Mouse (Mus musculus) liver, embryonic 11.5 days (tissue): Measurements from ENCODE around the gene Rbfox2. TPM values are rescaled to one million over a fixed set of nuclear protein-coding genes. Genes with fewer than 3 reads are reported as not detected.

Experiments
- ATAC-seq: fragments of 200-750 bp; cut with Nextera tagmentation; replicated peaks from 2 replicates; pipeline ENCODE4 v1.8.0; 2017; ENCODE audit warnings: moderate number of reproducible peaks, mild to moderate bottlenecking, moderate TSS enrichment, moderate library complexity; ENCODE audit not compliant: low FRiP score
- DNase-seq: peaks from one replicate; pipeline ENCODE4 v3.0.0-alpha.2; 2017; ENCODE audit warnings: low spot score
- H3K27ac ChIP-seq: fragments of 300-500 bp; sonication (generic); 2 replicates; pipeline ENCODE4 v1.5.1; 2014; ENCODE audit warnings: mild to moderate bottlenecking, low read depth, low read length, control low read depth
- H3K27me3 ChIP-seq: fragments of 300-500 bp; sonication (generic); replicated peaks from 2 replicates; pipeline ENCODE4 v1.6.1; 2014; ENCODE audit warnings: low read length, mixed read lengths; ENCODE audit not compliant: control insufficient read depth, insufficient read depth
- H3K36me3 ChIP-seq: fragments of 300-500 bp; sonication (generic); 2 replicates; pipeline ENCODE4 v1.6.1; 2014; ENCODE audit warnings: mild to moderate bottlenecking, low read length, moderate library complexity, mixed read lengths; ENCODE audit not compliant: control insufficient read depth, insufficient read depth
- H3K4me1 ChIP-seq: fragments of 300-500 bp; sonication (generic); replicated peaks from 2 replicates; pipeline ENCODE4 v1.6.1; 2014; ENCODE audit warnings: low read length, mixed read lengths; ENCODE audit not compliant: control insufficient read depth, insufficient read depth
- H3K4me2 ChIP-seq: fragments of 300-500 bp; sonication (generic); 2 replicates; pipeline ENCODE4 v1.6.1; 2014; ENCODE audit warnings: mild to moderate bottlenecking, control low read depth, moderate library complexity
- H3K4me3 ChIP-seq: fragments of 300-500 bp; sonication (generic); 2 replicates; pipeline ENCODE4 v1.5.1; 2014; ENCODE audit warnings: low read depth, low read length, control low read depth
- H3K9ac ChIP-seq: fragments of 300-500 bp; sonication (generic); 2 replicates; pipeline ENCODE4 v1.6.1; 2014; ENCODE audit warnings: low read depth, low read length, control low read depth
- H3K9me3 ChIP-seq: fragments of 300-500 bp; sonication (generic); 2 replicates; pipeline ENCODE4 v1.6.1; 2016; ENCODE audit warnings: low read length, inconsistent platforms, mixed read lengths; ENCODE audit not compliant: control insufficient read depth
- WGBS: fragments of 180-500 bp; shearing (Covaris S2); extraction: QIAGEN DNeasy Blood & Tissue Kit; methylation state at CpG from one replicate; pipeline ENCODE4 v1.1.7; 2014; 5-methylcytosine and 5-hydroxymethylcytosine counted together
- polyA plus RNA-seq: library from polyadenylated mRNA; unstranded; fragments of >200 nt; fragmentation: Nextera tagmentation; extraction: Ambion mirVana; gene quantifications from 2 replicates; pipeline ENCODE4 v1.2.1, GENCODE M21; 2014

Rbfox2 gene
- polyA plus RNA-seq, 1 experiment from 2014 or later: 26.6 TPM

- Histone ChIP-seq H3K9ac (no peak overlapping the region), H3K4me2 (no peak overlapping the region), H3K9me3 (no peaks in the 10 kb centered on the region), H3K27me3 (no peaks in the 10 kb centered on the region), H3K4me1 (peaks cover 10% of the 10 kb centered on the region), H3K27ac (no peak overlapping the region), H3K36me3 (no peaks in the 10 kb centered on the region), H3K4me3 (no peak overlapping the region)
- DNase-seq (no peak), ATAC-seq (no peak)
- 86% methylated on average over 1 of the region's 1 CpGs for WGBS
These were observed 161.8 kb downstream of the Rbfox2 start for GRCm38 (mm10) chr15:77144960-77145359.

- H3K9ac ChIP-seq: no peak overlapping the region
- H3K27ac ChIP-seq: no peak overlapping the region; the same call in 1 of the 2 replicates
- ATAC-seq (no peak), DNase-seq (no peak)
- H3K4me1 ChIP-seq: peaks cover 5% of the 10 kb centered on the region; the same call in 1 of the 2 replicates
- no peak overlapping the region for H3K4me3 ChIP-seq
- 0 out of 2 replicates have a peak overlapping the region, but pooled peaks have one; percentile 13 for H3K4me2 ChIP-seq
- 73% methylated on average over 5 of the region's 5 CpGs for WGBS
- no peaks in the 10 kb centered on the region for H3K36me3 ChIP-seq
- H3K9me3 ChIP-seq: no peaks in the 10 kb centered on the region
- no peaks in the 10 kb centered on the region for H3K27me3 ChIP-seq
These were observed 164.0 kb downstream of the Rbfox2 start for GRCm38 (mm10) chr15:77142787-77143186.

GRCm38 (mm10) chr15:77142352-77142751 lies 164.5 kb downstream of the Rbfox2 start:
- ATAC-seq: no peak
- Histone ChIP-seq H3K27ac (no peak overlapping the region; the same call in 1 of the 2 replicates), H3K27me3 (no peaks in the 10 kb centered on the region), H3K9me3 (no peaks in the 10 kb centered on the region), H3K36me3 (no peaks in the 10 kb centered on the region), H3K4me2 (no peak overlapping the region), H3K4me3 (no peak overlapping the region), H3K4me1 (peaks cover 5% of the 10 kb centered on the region; the same call in 1 of the 2 replicates), H3K9ac (no peak overlapping the region)
- WGBS: 69% methylated on average over 6 of the region's 6 CpGs
- no peak for DNase-seq

- H3K4me1 ChIP-seq: peaks cover 5% of the 10 kb centered on the region; the same call in 1 of the 2 replicates
- H3K27me3 ChIP-seq: no peaks in the 10 kb centered on the region
- WGBS: 59% methylated on average over 4 of the region's 4 CpGs
- H3K4me3 ChIP-seq: no peak overlapping the region
- no peak overlapping the region for H3K9ac ChIP-seq
- no peak for DNase-seq
- no peaks in the 10 kb centered on the region for H3K36me3 ChIP-seq
- no peak for ATAC-seq
- H3K4me2 ChIP-seq: no peak overlapping the region
- H3K9me3 ChIP-seq: no peaks in the 10 kb centered on the region
- no peak overlapping the region for H3K27ac ChIP-seq
These were observed 165.1 kb downstream of the Rbfox2 start for GRCm38 (mm10) chr15:77141711-77142110.

- Histone ChIP-seq H3K4me2 (no peak overlapping the region; the same call in 1 of the 2 replicates), H3K4me3 (no peak overlapping the region), H3K9me3 (peaks cover 3% of the 10 kb centered on the region; the same call in 1 of the 2 replicates), H3K9ac (no peak overlapping the region), H3K27me3 (no peaks in the 10 kb centered on the region), H3K36me3 (peaks cover 3% of the 10 kb centered on the region), H3K4me1 (peaks cover 5% of the 10 kb centered on the region; the same call in 1 of the 2 replicates), H3K27ac (no peak overlapping the region)
- ATAC-seq (no peak), DNase-seq (no peak)
- WGBS: 75% methylated on average over 5 of the region's 5 CpGs
These were observed 168.5 kb downstream of the Rbfox2 start for GRCm38 (mm10) chr15:77138282-77138681.

- 0 out of 2 replicates have a peak, but pooled peaks cover 2% of the 10 kb centered on the region for H3K4me1 ChIP-seq
- no peak overlapping the region for H3K9ac ChIP-seq
- ATAC-seq (no peak), DNase-seq (no peak)
- no peak overlapping the region for H3K4me2 ChIP-seq
- H3K9me3 ChIP-seq: peaks cover 3% of the 10 kb centered on the region; the same call in 1 of the 2 replicates
- H3K4me3 ChIP-seq: no peak overlapping the region
- H3K27ac ChIP-seq: no peak overlapping the region
- H3K27me3 ChIP-seq: no peaks in the 10 kb centered on the region
- 91% methylated on average over 10 of the region's 10 CpGs for WGBS
- peaks cover 6% of the 10 kb centered on the region for H3K36me3 ChIP-seq
These were observed 172.3 kb downstream of the Rbfox2 start for GRCm38 (mm10) chr15:77134483-77134882.

- no peak for ATAC-seq
- Histone ChIP-seq H3K4me3 (no peak overlapping the region), H3K36me3 (peaks cover 3% of the 10 kb centered on the region; the same call in 1 of the 2 replicates), H3K9me3 (no peaks in the 10 kb centered on the region), H3K27ac (no peak overlapping the region), H3K4me2 (no peak overlapping the region), H3K9ac (no peak overlapping the region), H3K4me1 (peaks cover 4% of the 10 kb centered on the region; the same call in 1 of the 2 replicates), H3K27me3 (no peaks in the 10 kb centered on the region)
- DNase-seq: no peak
- 84% methylated on average over 8 of the region's 8 CpGs for WGBS
These were observed 177.7 kb downstream of the Rbfox2 start for GRCm38 (mm10) chr15:77129154-77129553.

- Histone ChIP-seq H3K4me1 (peaks cover 7% of the 10 kb centered on the region; the same call in 1 of the 2 replicates), H3K9ac (no peak overlapping the region), H3K4me2 (no peak overlapping the region), H3K27ac (no peak overlapping the region), H3K9me3 (no peaks in the 10 kb centered on the region), H3K27me3 (no peaks in the 10 kb centered on the region), H3K4me3 (no peak overlapping the region), H3K36me3 (peaks cover 3% of the 10 kb centered on the region; the same call in 1 of the 2 replicates)
- WGBS: 63% methylated on average over 2 of the region's 2 CpGs
- ATAC-seq (no peak), DNase-seq (no peak)
These were observed 179.1 kb downstream of the Rbfox2 start for GRCm38 (mm10) chr15:77127737-77128136.

GRCm38 (mm10) chr15:77126674-77127073 lies 180.1 kb downstream of the Rbfox2 start:
- H3K9me3 ChIP-seq: no peaks in the 10 kb centered on the region
- H3K4me1 ChIP-seq: peaks cover 7% of the 10 kb centered on the region
- ATAC-seq (no peak), DNase-seq (no peak)
- no peaks in the 10 kb centered on the region for H3K27me3 ChIP-seq
- 88% methylated on average over 3 of the region's 3 CpGs for WGBS
- H3K36me3 ChIP-seq: no peaks in the 10 kb centered on the region; the same call in 1 of the 2 replicates
- no peak overlapping the region for H3K9ac ChIP-seq
- H3K4me3 ChIP-seq: no peak overlapping the region
- no peak overlapping the region for H3K27ac ChIP-seq
- H3K4me2 ChIP-seq: no peak overlapping the region
